Mouse (Mus musculus) cerebellum, adult 2 months (tissue): ENCODE data around the gene Ecm2.

Experiments used
- CTCF ChIP-seq: fragments of 200-500 bp; IDR thresholded peaks from 2 replicates; pipeline ENCODE4 v1.5.1; 2011; ENCODE audit warnings: low read depth, mild to moderate bottlenecking, control low read depth, low read length, moderate library complexity, borderline replicate concordance; ENCODE audit not compliant: insufficient read depth
- POLR2A ChIP-seq: fragments of 200-500 bp; IDR thresholded peaks from 2 replicates; pipeline ENCODE4 v1.6.1; 2011; ENCODE audit warnings: low read length, control low read depth, borderline replicate concordance; ENCODE audit not compliant: insufficient read depth

DNA sequence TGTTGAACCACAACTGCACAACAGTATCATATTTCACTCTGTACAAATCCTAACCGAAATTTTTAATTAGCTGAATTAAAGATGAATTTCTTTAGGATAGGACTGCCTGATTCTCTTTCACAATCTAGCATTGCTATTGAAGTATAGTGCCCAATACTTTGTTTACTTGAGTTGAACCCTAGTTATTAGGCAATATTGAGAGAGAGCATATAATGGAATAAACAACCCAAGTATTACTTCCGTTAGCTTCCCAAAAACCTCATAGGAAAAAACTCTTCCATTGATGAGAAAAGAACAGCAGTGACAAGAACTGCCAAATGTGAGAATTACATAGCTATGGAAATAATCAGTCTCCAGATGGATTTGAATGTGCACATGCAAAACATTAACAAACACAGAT, 21.6 kb downstream of the Ecm2 start:
- TF ChIP-seq POLR2A: no peak
- no peak for TF ChIP-seq CTCF
